Mouse (Mus musculus): ENCODE data around the gene Kdm1a. TPM values are rescaled to one million over a fixed set of nuclear protein-coding genes. Genes with fewer than 3 reads are reported as not detected.
A peak's percentile ranks its signal among the peaks of the same experiment; 100 is the strongest.

Gene Kdm1a
- polyA plus RNA-seq (2014; fragmentation: Nextera tagmentation; extraction: Ambion mirVana), result 35.4 and 37.5 TPM in 2 replicates

DNA sequence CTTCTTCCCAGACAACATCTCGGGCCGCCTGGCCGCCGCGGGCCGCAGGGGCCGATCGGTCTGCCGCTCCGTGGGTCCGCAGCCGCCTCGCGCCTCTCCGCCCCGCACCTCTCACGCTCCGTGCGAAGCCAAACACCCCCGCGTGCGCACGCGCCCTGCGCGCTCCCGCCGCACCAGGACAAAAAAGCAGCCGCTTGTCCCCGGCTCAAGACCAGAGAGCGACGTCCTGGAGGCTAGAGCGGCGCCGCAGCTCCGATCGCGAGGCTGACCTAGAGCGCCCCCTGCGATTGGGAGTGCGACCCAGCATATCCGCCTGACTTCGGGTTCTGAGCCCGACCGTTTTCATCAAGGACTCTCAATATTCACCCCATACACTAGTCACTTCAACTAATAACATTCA, at the start of gene Kdm1a:
Gene Kdm1a (minus strand): TSS at position 156 of the 400 bp plus-strand sequence.
- no peaks in the 10 kb centered on the region; the same call in 1 of the 2 replicates for H3K36me3 ChIP-seq (ENCODE audit: control insufficient read depth, insufficient read depth, low read length)
- peak within 1 kb of the TSS; percentile 99 for H3K4me3 ChIP-seq (ENCODE audit: low read depth, low read length)
- no peaks in the 10 kb centered on the region for H3K27me3 ChIP-seq (replicated peaks; ENCODE audit: control insufficient read depth, insufficient read depth, low read length)
- ATAC-seq (replicated peaks; ENCODE audit: low FRiP score), result peak; percentile 86
- peak within 1 kb of the TSS; percentile 98 for H3K9ac ChIP-seq (ENCODE audit: low read depth, low read length)
- peak within 1 kb of the TSS; percentile 76 for H3K27ac ChIP-seq (ENCODE audit: low read depth, low read length)
- H3K9me3 ChIP-seq (ENCODE audit: control insufficient read depth, low read length), result no peaks in the 10 kb centered on the region
- H3K4me2 ChIP-seq, result peak within 1 kb of the TSS; percentile 81
- WGBS, result under 1% methylated on average over 45 of the region's 45 CpGs
- DNase-seq (ENCODE audit: low spot score), result peak; percentile 96
- H3K4me1 ChIP-seq (replicated peaks; ENCODE audit: control insufficient read depth, insufficient read depth, low read length), result peaks cover 11% of the 10 kb centered on the region

DNA sequence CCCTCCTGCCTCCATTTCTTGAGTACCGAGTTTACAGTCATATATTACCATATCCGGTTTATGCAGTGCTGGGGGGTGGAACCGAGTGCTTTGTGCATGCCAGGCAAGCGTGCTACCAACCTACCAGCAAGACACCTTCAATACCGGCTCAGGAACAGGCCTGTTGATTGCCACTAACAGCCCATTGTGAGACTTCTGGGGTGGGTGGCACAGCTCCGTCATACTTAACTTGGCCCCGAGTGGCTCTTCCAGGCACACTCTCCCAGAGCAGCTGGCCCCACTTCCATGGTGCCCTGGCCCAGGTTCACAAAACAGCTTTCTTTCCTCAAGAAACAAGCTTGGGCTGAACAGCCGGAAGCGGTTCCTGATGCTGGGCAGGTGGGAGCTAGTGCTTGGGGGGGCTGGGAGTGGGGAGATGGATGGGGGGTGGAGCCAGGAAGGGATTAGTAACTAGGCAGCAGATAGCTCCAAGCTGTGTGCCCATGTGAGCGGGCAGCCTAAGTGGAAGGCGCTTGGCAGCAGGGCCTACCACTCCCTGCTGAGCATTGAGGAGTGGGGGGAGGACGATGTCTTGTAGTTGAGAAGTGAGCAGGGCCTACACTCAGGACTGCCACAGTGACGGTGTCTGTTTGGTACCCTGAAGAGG, 49.5 kb upstream of the Kdm1a start:
- no peaks in the 10 kb centered on the region for H3K9me3 ChIP-seq (ENCODE audit: control insufficient read depth, low read length)
- 70% methylated on average over 13 of the region's 13 CpGs for WGBS
- no peak overlapping the region; the same call in 1 of the 2 replicates for H3K9ac ChIP-seq (ENCODE audit: low read depth, low read length)
- ATAC-seq (replicated peaks; ENCODE audit: low FRiP score), result no peak
- H3K4me2 ChIP-seq, result no peak overlapping the region
- no peaks in the 10 kb centered on the region for H3K36me3 ChIP-seq (ENCODE audit: control insufficient read depth, insufficient read depth, low read length)
- DNase-seq (ENCODE audit: low spot score), result no peak
- no peak overlapping the region for H3K4me3 ChIP-seq (ENCODE audit: low read depth, low read length)
- peak overlapping the region; percentile 77 for H3K27ac ChIP-seq (ENCODE audit: low read depth, low read length)
- H3K27me3 ChIP-seq (replicated peaks; ENCODE audit: control insufficient read depth, insufficient read depth, low read length), result no peaks in the 10 kb centered on the region
- peaks cover 23% of the 10 kb centered on the region for H3K4me1 ChIP-seq (replicated peaks; ENCODE audit: control insufficient read depth, insufficient read depth, low read length)

DNA sequence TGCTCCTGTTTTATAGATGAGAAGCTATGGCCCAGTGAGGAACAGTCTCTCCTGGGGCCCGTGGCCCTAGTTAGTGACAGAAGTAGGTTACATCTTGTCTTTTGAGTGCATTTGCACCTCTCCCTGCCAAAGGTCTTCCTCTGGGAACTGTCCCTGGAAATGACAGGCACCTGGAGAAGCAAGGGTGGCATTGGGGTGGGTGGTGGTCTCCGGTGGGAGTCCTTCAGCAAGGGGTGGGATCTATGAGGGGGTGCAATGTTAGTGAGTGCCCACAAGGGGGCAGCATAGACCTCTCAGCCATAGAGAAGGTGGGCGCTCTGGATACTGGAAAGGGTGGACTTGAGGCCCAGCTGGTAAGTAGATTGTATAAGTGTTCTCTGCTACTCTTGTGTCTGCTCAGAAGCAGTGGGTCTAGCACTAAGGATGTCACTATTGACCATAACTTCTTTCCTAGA, 48.9 kb upstream of the Kdm1a start:
- WGBS, result 57% methylated on average over 3 of the region's 3 CpGs
- no peak overlapping the region for H3K4me2 ChIP-seq
- no peak overlapping the region for H3K4me3 ChIP-seq (ENCODE audit: low read depth, low read length)
- H3K9ac ChIP-seq (ENCODE audit: low read depth, low read length), result no peak overlapping the region
- H3K4me1 ChIP-seq (replicated peaks; ENCODE audit: control insufficient read depth, insufficient read depth, low read length), result peaks cover 23% of the 10 kb centered on the region
- H3K27me3 ChIP-seq (replicated peaks; ENCODE audit: control insufficient read depth, insufficient read depth, low read length), result no peaks in the 10 kb centered on the region
- no peak overlapping the region for H3K27ac ChIP-seq (ENCODE audit: low read depth, low read length)
- no peak for ATAC-seq (replicated peaks; ENCODE audit: low FRiP score)
- no peak for DNase-seq (ENCODE audit: low spot score)
- H3K9me3 ChIP-seq (ENCODE audit: control insufficient read depth, low read length), result no peaks in the 10 kb centered on the region
- no peaks in the 10 kb centered on the region for H3K36me3 ChIP-seq (ENCODE audit: control insufficient read depth, insufficient read depth, low read length)

DNA sequence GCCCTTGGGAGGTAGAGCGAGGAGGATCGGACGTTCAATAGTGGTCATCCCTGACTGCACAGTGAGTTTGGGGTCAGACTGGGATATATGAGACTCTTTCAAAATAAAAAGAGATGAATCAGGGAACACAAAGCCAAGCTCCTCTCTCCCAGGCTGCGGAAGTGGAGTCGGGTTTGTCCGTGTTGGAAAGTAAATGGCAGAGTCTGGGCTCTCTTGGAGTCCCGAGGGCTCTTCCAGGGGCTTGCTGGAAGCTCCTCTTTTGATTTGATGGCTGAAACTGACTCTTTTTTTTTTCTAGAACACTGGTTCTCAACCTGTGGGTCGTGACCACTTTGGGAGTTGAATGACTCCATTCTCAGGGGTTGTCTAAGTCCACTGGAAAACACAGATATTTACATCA, 47.7 kb upstream of the Kdm1a start:
- H3K4me1 ChIP-seq (replicated peaks; ENCODE audit: control insufficient read depth, insufficient read depth, low read length), result peaks cover 23% of the 10 kb centered on the region

DNA sequence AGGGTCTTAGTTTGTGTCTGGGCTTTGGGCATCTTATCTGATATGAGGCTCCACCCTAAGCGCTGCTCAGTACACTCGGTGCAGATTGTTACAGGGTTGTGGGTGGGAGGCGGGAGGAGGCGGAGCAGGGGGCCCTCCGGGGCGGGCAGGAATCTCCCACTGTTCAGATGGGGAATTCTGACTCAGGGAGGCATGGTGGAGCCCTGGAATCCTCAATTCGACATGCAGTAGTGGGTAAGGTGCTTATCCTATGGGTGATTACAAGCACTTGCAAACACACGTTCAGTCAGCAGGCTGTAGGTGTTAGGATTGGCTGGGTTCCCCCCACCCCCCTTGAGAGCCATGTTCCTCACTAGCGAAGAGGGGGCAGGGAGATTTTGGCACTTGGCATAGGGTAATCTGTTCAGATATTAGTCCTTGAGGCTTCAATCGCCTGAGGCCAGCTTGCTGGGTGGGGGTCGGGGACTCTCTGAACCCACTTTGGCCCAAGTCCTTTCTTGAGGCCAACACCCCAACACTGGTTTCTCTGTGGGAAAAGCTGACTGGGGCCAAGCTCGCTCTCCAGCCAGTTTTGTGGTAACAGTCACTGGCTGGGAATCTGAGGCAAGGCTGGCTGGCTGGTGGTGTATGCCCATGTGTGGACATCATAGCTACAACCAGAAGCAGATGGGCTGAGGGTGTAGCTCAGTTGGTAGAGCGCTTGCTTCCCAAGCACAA, 47.1 kb upstream of the Kdm1a start:
- Histone ChIP-seq H3K9me3 (ENCODE audit: control insufficient read depth, low read length) (no peaks in the 10 kb centered on the region), H3K27ac (ENCODE audit: low read depth, low read length) (no peak overlapping the region), H3K36me3 (ENCODE audit: control insufficient read depth, insufficient read depth, low read length) (no peaks in the 10 kb centered on the region), H3K4me2 (peak overlapping the region; percentile 56), H3K4me1 (replicated peaks; ENCODE audit: control insufficient read depth, insufficient read depth, low read length) (peaks cover 23% of the 10 kb centered on the region), H3K9ac (ENCODE audit: low read depth, low read length) (no peak overlapping the region), H3K27me3 (replicated peaks; ENCODE audit: control insufficient read depth, insufficient read depth, low read length) (no peaks in the 10 kb centered on the region), H3K4me3 (ENCODE audit: low read depth, low read length) (no peak overlapping the region)
- peak; percentile 38; the same call in 1 of the 2 replicates for ATAC-seq (replicated peaks; ENCODE audit: low FRiP score)
- no peak for DNase-seq (ENCODE audit: low spot score)
- 35% methylated on average over 13 of the region's 13 CpGs for WGBS

More for the DNA sequence above, 47.7 kb upstream of the Kdm1a start:
- ATAC-seq (replicated peaks; ENCODE audit: low FRiP score) (no peak), DNase-seq (ENCODE audit: low spot score) (no peak)
- H3K4me3 ChIP-seq (ENCODE audit: low read depth, low read length), result no peak overlapping the region
- H3K4me2 ChIP-seq, result no peak overlapping the region
- WGBS, result 91% methylated on average over 8 of the region's 8 CpGs
- no peak overlapping the region for H3K27ac ChIP-seq (ENCODE audit: low read depth, low read length)
- no peak overlapping the region for H3K9ac ChIP-seq (ENCODE audit: low read depth, low read length)
- no peaks in the 10 kb centered on the region for H3K36me3 ChIP-seq (ENCODE audit: control insufficient read depth, insufficient read depth, low read length)
- no peaks in the 10 kb centered on the region for H3K27me3 ChIP-seq (replicated peaks; ENCODE audit: control insufficient read depth, insufficient read depth, low read length)
- no peaks in the 10 kb centered on the region for H3K9me3 ChIP-seq (ENCODE audit: control insufficient read depth, low read length)

- WGBS, result 16% methylated on average over 11 of the region's 11 CpGs
- Histone ChIP-seq H3K36me3 (ENCODE audit: control insufficient read depth, insufficient read depth, low read length) (no peaks in the 10 kb centered on the region), H3K4me3 (ENCODE audit: low read depth, low read length) (no peak overlapping the region), H3K9ac (ENCODE audit: low read depth, low read length) (no peak overlapping the region), H3K27me3 (replicated peaks; ENCODE audit: control insufficient read depth, insufficient read depth, low read length) (no peaks in the 10 kb centered on the region), H3K27ac (ENCODE audit: low read depth, low read length) (no peak overlapping the region), H3K4me2 (peak overlapping the region; percentile 56), H3K9me3 (ENCODE audit: control insufficient read depth, low read length) (no peaks in the 10 kb centered on the region), H3K4me1 (replicated peaks; ENCODE audit: control insufficient read depth, insufficient read depth, low read length) (peaks cover 23% of the 10 kb centered on the region)
- 0 out of 2 replicates have a peak, but pooled peaks have one; percentile 15 for ATAC-seq (replicated peaks; ENCODE audit: low FRiP score)
- DNase-seq (ENCODE audit: low spot score), result peak; percentile 89
These were observed 46.5 kb upstream of the Kdm1a start for GRCm38 (mm10) chr4:136648922-136649479.

DNA sequence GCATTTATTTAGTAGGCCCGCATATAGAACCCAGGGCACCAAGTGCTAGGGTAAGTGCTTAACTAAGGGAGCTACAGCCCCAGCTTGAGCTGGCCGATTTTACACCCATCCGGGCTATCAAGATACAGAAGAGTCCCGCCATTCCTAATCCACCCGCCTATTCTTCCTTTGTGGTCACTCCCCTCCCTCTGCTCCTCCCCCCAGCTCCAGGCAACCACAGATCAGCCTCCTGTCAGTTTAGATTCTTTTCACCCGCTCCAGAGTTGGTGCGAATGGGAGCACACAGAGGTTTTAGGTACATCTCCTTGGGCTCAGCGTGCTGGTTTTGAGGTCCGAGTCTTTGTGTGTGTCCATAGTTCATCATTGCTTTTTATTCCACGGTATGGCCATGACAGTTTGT, 36.4 kb upstream of the Kdm1a start:
- Histone ChIP-seq H3K27me3 (replicated peaks; ENCODE audit: control insufficient read depth, insufficient read depth, low read length) (peaks cover 31% of the 10 kb centered on the region), H3K4me2 (peak overlapping the region; percentile 11; the same call in 1 of the 2 replicates), H3K36me3 (ENCODE audit: control insufficient read depth, insufficient read depth, low read length) (no peaks in the 10 kb centered on the region), H3K4me1 (replicated peaks; ENCODE audit: control insufficient read depth, insufficient read depth, low read length) (peaks cover 8% of the 10 kb centered on the region), H3K27ac (ENCODE audit: low read depth, low read length) (no peak overlapping the region), H3K9me3 (ENCODE audit: control insufficient read depth, low read length) (no peaks in the 10 kb centered on the region), H3K9ac (ENCODE audit: low read depth, low read length) (no peak overlapping the region), H3K4me3 (ENCODE audit: low read depth, low read length) (no peak overlapping the region)
- 10% methylated on average over 10 of the region's 10 CpGs for WGBS
- ATAC-seq (replicated peaks; ENCODE audit: low FRiP score) (no peak), DNase-seq (ENCODE audit: low spot score) (peak; percentile 46)

DNA sequence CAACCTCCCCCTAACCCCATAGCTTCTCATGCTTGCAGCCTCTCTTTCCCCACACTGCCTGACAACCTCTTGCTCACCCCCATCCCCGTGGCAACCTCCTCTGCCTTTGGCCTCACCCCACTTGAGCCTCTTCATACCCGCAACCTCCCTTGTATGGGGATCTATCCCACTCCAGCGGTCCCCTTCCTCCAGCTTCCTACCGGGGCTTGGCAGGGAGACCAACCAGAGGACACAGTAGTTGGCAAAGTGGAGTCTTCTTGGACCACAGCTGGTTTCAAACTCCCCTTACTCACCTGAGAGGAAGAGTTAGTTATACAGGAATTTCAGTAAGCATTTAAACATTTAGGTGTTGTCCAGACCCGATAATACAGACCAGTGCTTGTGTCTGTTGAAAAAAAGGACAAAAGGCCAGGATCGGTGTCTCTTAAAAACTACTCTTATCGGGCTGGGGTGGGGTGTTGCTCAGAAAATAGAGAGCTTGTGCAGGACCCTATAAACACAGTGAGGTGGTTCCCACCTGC, 35.8 kb upstream of the Kdm1a start:
- DNase-seq (ENCODE audit: low spot score), result no peak
- Histone ChIP-seq H3K36me3 (ENCODE audit: control insufficient read depth, insufficient read depth, low read length) (no peaks in the 10 kb centered on the region), H3K9me3 (ENCODE audit: control insufficient read depth, low read length) (no peaks in the 10 kb centered on the region), H3K4me2 (peak overlapping the region; percentile 11; the same call in 1 of the 2 replicates), H3K27ac (ENCODE audit: low read depth, low read length) (no peak overlapping the region), H3K9ac (ENCODE audit: low read depth, low read length) (no peak overlapping the region), H3K27me3 (replicated peaks; ENCODE audit: control insufficient read depth, insufficient read depth, low read length) (peaks cover 31% of the 10 kb centered on the region), H3K4me3 (ENCODE audit: low read depth, low read length) (no peak overlapping the region), H3K4me1 (replicated peaks; ENCODE audit: control insufficient read depth, insufficient read depth, low read length) (peaks cover 8% of the 10 kb centered on the region)
- WGBS, result 39% methylated on average over 7 of the region's 7 CpGs
- ATAC-seq (replicated peaks; ENCODE audit: low FRiP score), result no peak
